Mouse (Mus musculus): ENCODE measurements around the gene Btbd9. TPM values are rescaled to one million over a fixed set of nuclear protein-coding genes. Genes with fewer than 3 reads are reported as not detected.

Gene Btbd9
- polyA plus RNA-seq, 1 experiment, result 21.3 TPM

GRCm38 (mm10) chr17:30228439-30229215 lies 347.7 kb downstream of the Btbd9 start:
- Histone ChIP-seq H3K4me3 (ENCODE audit: insufficient read depth, low read length) (no peak overlapping the region), H3K4me1 (ENCODE audit: control insufficient read depth, insufficient read depth, low read length) (no peaks in the 10 kb centered on the region), H3K27ac (ENCODE audit: insufficient read depth, low read length) (no peak overlapping the region)
- TF ChIP-seq POLR2A (IDR thresholded peaks at IDR 0.05; ENCODE audit: low read depth, low read length), result no peak
- TF ChIP-seq CTCF (IDR thresholded peaks at IDR 0.05; ENCODE audit: borderline replicate concordance, insufficient read depth, low read length), result no peak

- Histone ChIP-seq H3K4me1 (ENCODE audit: control insufficient read depth, insufficient read depth, low read length) (no peaks in the 10 kb centered on the region), H3K27ac (ENCODE audit: insufficient read depth, low read length) (no peak overlapping the region), H3K4me3 (ENCODE audit: insufficient read depth, low read length) (no peak overlapping the region)
- TF ChIP-seq POLR2A (IDR thresholded peaks at IDR 0.05; ENCODE audit: low read depth, low read length) (no peak), CTCF (IDR thresholded peaks at IDR 0.05; ENCODE audit: borderline replicate concordance, insufficient read depth, low read length) (no peak)
Measured at GRCm38 (mm10) chr17:30225030-30225740, 351.1 kb downstream of the Btbd9 start.

- Histone ChIP-seq H3K27ac (ENCODE audit: insufficient read depth, low read length) (no peak overlapping the region), H3K4me3 (ENCODE audit: insufficient read depth, low read length) (no peak overlapping the region), H3K4me1 (ENCODE audit: control insufficient read depth, insufficient read depth, low read length) (no peaks in the 10 kb centered on the region)
- TF ChIP-seq CTCF (IDR thresholded peaks at IDR 0.05; ENCODE audit: borderline replicate concordance, insufficient read depth, low read length), result no peak
- TF ChIP-seq POLR2A (IDR thresholded peaks at IDR 0.05; ENCODE audit: low read depth, low read length), result no peak
Measured at GRCm38 (mm10) chr17:30222837-30223236, 353.5 kb downstream of the Btbd9 start.

- Histone ChIP-seq H3K4me1 (ENCODE audit: control insufficient read depth, insufficient read depth, low read length) (no peaks in the 10 kb centered on the region), H3K4me3 (ENCODE audit: insufficient read depth, low read length) (no peak overlapping the region), H3K27ac (ENCODE audit: insufficient read depth, low read length) (no peak overlapping the region)
- TF ChIP-seq POLR2A (IDR thresholded peaks at IDR 0.05; ENCODE audit: low read depth, low read length) (no peak), CTCF (IDR thresholded peaks at IDR 0.05; ENCODE audit: borderline replicate concordance, insufficient read depth, low read length) (no peak)
Measured at GRCm38 (mm10) chr17:30222361-30222760, 353.9 kb downstream of the Btbd9 start.

- Histone ChIP-seq H3K27ac (ENCODE audit: insufficient read depth, low read length) (no peak overlapping the region), H3K4me1 (ENCODE audit: control insufficient read depth, insufficient read depth, low read length) (no peaks in the 10 kb centered on the region), H3K4me3 (ENCODE audit: insufficient read depth, low read length) (no peak overlapping the region)
- TF ChIP-seq POLR2A (IDR thresholded peaks at IDR 0.05; ENCODE audit: low read depth, low read length) (no peak), CTCF (IDR thresholded peaks at IDR 0.05; ENCODE audit: borderline replicate concordance, insufficient read depth, low read length) (no peak)
Measured at GRCm38 (mm10) chr17:30221677-30222076, 354.6 kb downstream of the Btbd9 start.

- no peak overlapping the region for H3K27ac ChIP-seq (ENCODE audit: insufficient read depth, low read length)
- no peak overlapping the region for H3K4me3 ChIP-seq (ENCODE audit: insufficient read depth, low read length)
- TF ChIP-seq POLR2A (IDR thresholded peaks at IDR 0.05; ENCODE audit: low read depth, low read length), result no peak
- no peak for TF ChIP-seq CTCF (IDR thresholded peaks at IDR 0.05; ENCODE audit: borderline replicate concordance, insufficient read depth, low read length)
- H3K4me1 ChIP-seq (ENCODE audit: control insufficient read depth, insufficient read depth, low read length), result 0 out of 2 replicates have a peak, but pooled peaks cover 2% of the 10 kb centered on the region
Measured at GRCm38 (mm10) chr17:30215741-30216140, 360.5 kb downstream of the Btbd9 start.

GRCm38 (mm10) chr17:30214393-30214792 lies 361.9 kb downstream of the Btbd9 start:
- no peak overlapping the region for H3K27ac ChIP-seq (ENCODE audit: insufficient read depth, low read length)
- no peak overlapping the region for H3K4me3 ChIP-seq (ENCODE audit: insufficient read depth, low read length)
- 0 out of 2 replicates have a peak, but pooled peaks cover 2% of the 10 kb centered on the region for H3K4me1 ChIP-seq (ENCODE audit: control insufficient read depth, insufficient read depth, low read length)
- TF ChIP-seq CTCF (IDR thresholded peaks at IDR 0.05; ENCODE audit: borderline replicate concordance, insufficient read depth, low read length), result no peak
- no peak for TF ChIP-seq POLR2A (IDR thresholded peaks at IDR 0.05; ENCODE audit: low read depth, low read length)

- 0 out of 2 replicates have a peak, but pooled peaks cover 2% of the 10 kb centered on the region for H3K4me1 ChIP-seq (ENCODE audit: control insufficient read depth, insufficient read depth, low read length)
- H3K4me3 ChIP-seq (ENCODE audit: insufficient read depth, low read length), result no peak overlapping the region
- TF ChIP-seq POLR2A (IDR thresholded peaks at IDR 0.05; ENCODE audit: low read depth, low read length) (no peak), CTCF (IDR thresholded peaks at IDR 0.05; ENCODE audit: borderline replicate concordance, insufficient read depth, low read length) (no peak)
Measured at GRCm38 (mm10) chr17:30213371-30213770, 362.9 kb downstream of the Btbd9 start.

GRCm38 (mm10) chr17:30212647-30213046 lies 363.6 kb downstream of the Btbd9 start:
- H3K27ac ChIP-seq (ENCODE audit: insufficient read depth, low read length), result no peak overlapping the region
- no peak overlapping the region for H3K4me3 ChIP-seq (ENCODE audit: insufficient read depth, low read length)
- H3K4me1 ChIP-seq (ENCODE audit: control insufficient read depth, insufficient read depth, low read length), result 0 out of 2 replicates have a peak, but pooled peaks cover 2% of the 10 kb centered on the region
- TF ChIP-seq CTCF (IDR thresholded peaks at IDR 0.05; ENCODE audit: borderline replicate concordance, insufficient read depth, low read length) (no peak), POLR2A (IDR thresholded peaks at IDR 0.05; ENCODE audit: low read depth, low read length) (no peak)

More at GRCm38 (mm10) chr17:30213371-30213770, 362.9 kb downstream of the Btbd9 start:
- H3K27ac ChIP-seq (ENCODE audit: insufficient read depth, low read length), result no peak overlapping the region

- 0 out of 2 replicates have a peak, but pooled peaks cover 2% of the 10 kb centered on the region for H3K4me1 ChIP-seq (ENCODE audit: control insufficient read depth, insufficient read depth, low read length)
- H3K27ac ChIP-seq (ENCODE audit: insufficient read depth, low read length), result no peak overlapping the region
Measured at GRCm38 (mm10) chr17:30210936-30211335, 365.4 kb downstream of the Btbd9 start.

More at GRCm38 (mm10) chr17:30210936-30211335, 365.4 kb downstream of the Btbd9 start:
- TF ChIP-seq CTCF (IDR thresholded peaks at IDR 0.05; ENCODE audit: borderline replicate concordance, insufficient read depth, low read length) (no peak), POLR2A (IDR thresholded peaks at IDR 0.05; ENCODE audit: low read depth, low read length) (no peak)
- no peak overlapping the region for H3K4me3 ChIP-seq (ENCODE audit: insufficient read depth, low read length)
